Mouse (Mus musculus) olfactory bulb, adult 2 months (tissue): ENCODE results near the gene Prkab2.

Experiments
- CTCF ChIP-seq: fragments of 200-500 bp; IDR thresholded peaks from 2 replicates; pipeline ENCODE4 v1.5.1; 2012; ENCODE audit warnings: low read depth, mild to moderate bottlenecking, low read length, moderate library complexity; ENCODE audit not compliant: insufficient read depth
- POLR2A ChIP-seq: fragments of 200-500 bp; IDR thresholded peaks from 2 replicates; pipeline ENCODE4 v1.6.1; 2012; ENCODE audit warnings: mild to moderate bottlenecking, low read depth, low read length, moderate library complexity; ENCODE audit not compliant: insufficient read depth

GRCm38 (mm10) chr3:97706561-97706960 is 48.6 kb downstream of the Prkab2 start:
- no peak for TF ChIP-seq CTCF
- no peak for TF ChIP-seq POLR2A
